Mouse (Mus musculus): ENCODE data around the gene Nfib. TPM values are rescaled to one million over a fixed set of nuclear protein-coding genes. Genes with fewer than 3 reads are reported as not detected.
"Not testable (repeated sequence)": the region's sequence is repeated elsewhere in the genome, so short reads cannot be mapped to it uniquely, and the experiment has no call there.

Gene Nfib
- total RNA-seq, 2 experiments from 2014 or later = 79.7 to 96.6 TPM

- intact Hi-C loops (cut with DNase I); DNase-seq (ENCODE audit: low spot score in 2 of 2): not testable (repeated sequence)
Measured at GRCm38 (mm10) chr4:82258545-82258944, 447.0 kb downstream of the Nfib start.

- DNase-seq (ENCODE audit: low spot score in 2 of 2) = no peak
- intact Hi-C loops (cut with DNase I) = no loop called here
Measured at GRCm38 (mm10) chr4:82252054-82252453, 453.5 kb downstream of the Nfib start.

- no peak for DNase-seq (ENCODE audit: low spot score in 2 of 2)
- intact Hi-C loops (cut with DNase I) = no loop called here
Measured at GRCm38 (mm10) chr4:82250355-82250659, 455.2 kb downstream of the Nfib start.

- intact Hi-C loops (cut with DNase I) = no loop called here
- no peak for DNase-seq (ENCODE audit: low spot score in 2 of 2)
Measured at GRCm38 (mm10) chr4:82249518-82250354, 455.8 kb downstream of the Nfib start.

GRCm38 (mm10) chr4:82248961-82249360 lies 456.6 kb downstream of the Nfib start:
- intact Hi-C loops (cut with DNase I) = no loop called here
- DNase-seq (ENCODE audit: low spot score in 2 of 2) = no peak

GRCm38 (mm10) chr4:82248031-82248430 lies 457.5 kb downstream of the Nfib start:
- intact Hi-C loops (cut with DNase I) = no loop called here
- no peak for DNase-seq (ENCODE audit: low spot score in 2 of 2)

GRCm38 (mm10) chr4:82246290-82246689 lies 459.3 kb downstream of the Nfib start:
- intact Hi-C loops (cut with DNase I) = no loop called here
- no peak for DNase-seq (ENCODE audit: low spot score in 2 of 2)

Other genes with a start within 250 kb of the Nfib start
- gene Zdhhc21, start 154.2 kb upstream of the Nfib start, total RNA-seq (2021) = 10 to 100 TPM; 61.7 to 67.8 TPM
- gene Cer1, start 179.4 kb upstream of the Nfib start, total RNA-seq (2021) = under 1 TPM; 0.29 to 0.42 TPM

Measured in left cerebral cortex, postnatal 36 days (tissue).